Mouse (Mus musculus): ENCODE results near the gene Sun5.

- TF ChIP-seq CTCF (IDR thresholded peaks at IDR 0.05; ENCODE audit: borderline replicate concordance, extremely low read depth, insufficient read depth, insufficient read length) (no peak), POLR2A (IDR thresholded peaks at IDR 0.05; ENCODE audit: borderline replicate concordance, extremely low read depth, insufficient read depth, insufficient read length, poor library complexity, severe bottlenecking) (no peak)
Observed at GRCm38 (mm10) chr2:153848389-153848788, 22.5 kb downstream of the Sun5 start.

All from brain, embryonic 14.5 days (tissue).